Mouse (Mus musculus): Measurements from ENCODE around the gene Cracr2b. TPM values are rescaled to one million over a fixed set of nuclear protein-coding genes. Genes with fewer than 3 reads are reported as not detected.

The Cracr2b gene
- polyA plus RNA-seq, 1 experiment: 0.09 TPM

- TF ChIP-seq GATA1 (IDR thresholded peaks at IDR 0.05; ENCODE audit: low read length): no peak
Measured at GRCm38 (mm10) chr7:141430585-141431240, 30.2 kb upstream of the Cracr2b start.

GRCm38 (mm10) chr7:141431434-141432185 is 29.3 kb upstream of the Cracr2b start:
- no peak for TF ChIP-seq GATA1 (IDR thresholded peaks at IDR 0.05; ENCODE audit: low read length)

GRCm38 (mm10) chr7:141432186-141432611 is 28.7 kb upstream of the Cracr2b start:
- TF ChIP-seq GATA1 (IDR thresholded peaks at IDR 0.05; ENCODE audit: low read length): no peak

- no peak for TF ChIP-seq GATA1 (IDR thresholded peaks at IDR 0.05; ENCODE audit: low read length)
Measured at GRCm38 (mm10) chr7:141432741-141433516, 28.0 kb upstream of the Cracr2b start.

- no peak for TF ChIP-seq GATA1 (IDR thresholded peaks at IDR 0.05; ENCODE audit: low read length)
Measured at GRCm38 (mm10) chr7:141433517-141434400, 27.1 kb upstream of the Cracr2b start.

- no peak for TF ChIP-seq GATA1 (IDR thresholded peaks at IDR 0.05; ENCODE audit: low read length)
Measured at GRCm38 (mm10) chr7:141434464-141434863, 26.4 kb upstream of the Cracr2b start.

- TF ChIP-seq GATA1 (IDR thresholded peaks at IDR 0.05; ENCODE audit: low read length): no peak
Measured at GRCm38 (mm10) chr7:141435129-141435855, 25.6 kb upstream of the Cracr2b start.

GRCm38 (mm10) chr7:141435856-141436522 is 24.9 kb upstream of the Cracr2b start:
- no peak for TF ChIP-seq GATA1 (IDR thresholded peaks at IDR 0.05; ENCODE audit: low read length)

GRCm38 (mm10) chr7:141436523-141436892 is 24.4 kb upstream of the Cracr2b start:
- no peak for TF ChIP-seq GATA1 (IDR thresholded peaks at IDR 0.05; ENCODE audit: low read length)

GRCm38 (mm10) chr7:141437178-141438120 is 23.4 kb upstream of the Cracr2b start, which contains the start of gene Slc25a22:
Gene Slc25a22 (minus strand): TSS chr7:141437892.
- no peak for TF ChIP-seq GATA1 (IDR thresholded peaks at IDR 0.05; ENCODE audit: low read length)

- TF ChIP-seq GATA1 (IDR thresholded peaks at IDR 0.05; ENCODE audit: low read length): no peak
Measured at GRCm38 (mm10) chr7:141438201-141438968, 22.5 kb upstream of the Cracr2b start.

- TF ChIP-seq GATA1 (IDR thresholded peaks at IDR 0.05; ENCODE audit: low read length): no peak
Measured at GRCm38 (mm10) chr7:141439140-141439679, 21.7 kb upstream of the Cracr2b start.
